Mouse (Mus musculus) heart, embryonic 10.5 days (tissue): ENCODE data around the gene Adprh. TPM values are rescaled to one million over a fixed set of nuclear protein-coding genes. Genes with fewer than 3 reads are reported as not detected.
A peak's percentile ranks its signal among the peaks of the same experiment; 100 is the strongest.
"Not testable (repeated sequence)": the region's sequence is repeated elsewhere in the genome, so short reads cannot be mapped to it uniquely, and the experiment has no call there.

Experiments
- DNase-seq: peaks from one replicate; pipeline ENCODE4 v3.0.0-alpha.2; 2017; ENCODE audit warnings: low spot score
- H3K27ac ChIP-seq: fragments of 300-500 bp; sonication (generic); 2 replicates; pipeline ENCODE4 v1.5.1; 2016; ENCODE audit warnings: mild to moderate bottlenecking
- H3K27me3 ChIP-seq: fragments of 300-500 bp; sonication (generic); 2 replicates; pipeline ENCODE4 v1.6.1; 2016; ENCODE audit warnings: mild to moderate bottlenecking; ENCODE audit not compliant: poor library complexity, insufficient read depth, severe bottlenecking
- H3K36me3 ChIP-seq: fragments of 300-500 bp; sonication (generic); 2 replicates; pipeline ENCODE4 v1.6.1; 2016; ENCODE audit warnings: mild to moderate bottlenecking, moderate library complexity
- H3K4me1 ChIP-seq: fragments of 300-500 bp; sonication (generic); 2 replicates; pipeline ENCODE4 v1.6.1; 2016; ENCODE audit warnings: mild to moderate bottlenecking
- H3K4me3 ChIP-seq: fragments of 300-500 bp; sonication (generic); 2 replicates; pipeline ENCODE4 v1.5.1; 2016; ENCODE audit warnings: mild to moderate bottlenecking, moderate library complexity
- H3K9me3 ChIP-seq: fragments of 300-500 bp; sonication (generic); 2 replicates; pipeline ENCODE4 v1.6.1; 2016; ENCODE audit warnings: mild to moderate bottlenecking, moderate library complexity
- WGBS: fragments of 180-500 bp; shearing (Covaris S2); methylation state at CpG from one replicate; pipeline ENCODE4 v1.1.7; 2016; 5-methylcytosine and 5-hydroxymethylcytosine counted together
- polyA plus RNA-seq: library from polyadenylated mRNA; unstranded; fragments of >200 nt; fragmentation: Nextera tagmentation; extraction: Ambion mirVana; gene quantifications from 2 replicates; pipeline ENCODE4 v1.2.1, GENCODE M21; 2016

The Adprh gene
- polyA plus RNA-seq, 1 experiment from 2014 or later, result 127 TPM

DNA sequence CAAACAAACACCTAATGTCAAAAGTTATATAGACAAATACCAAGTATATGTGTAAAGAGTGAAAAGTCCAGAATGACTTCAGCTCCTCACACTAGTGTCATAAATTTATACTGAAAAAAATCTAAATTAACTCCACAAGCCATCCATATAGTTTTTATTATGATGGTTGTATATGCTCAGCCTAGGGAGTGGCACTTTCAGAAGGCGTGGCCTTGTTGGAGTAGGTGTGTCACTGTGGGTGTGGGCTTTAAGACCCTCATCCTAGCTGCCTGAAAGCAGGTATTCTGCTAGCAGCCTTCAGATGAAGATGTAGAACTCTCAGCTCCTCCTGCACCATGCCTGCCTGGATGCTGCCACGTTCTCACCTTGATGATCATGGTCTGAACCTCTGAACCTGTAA lies 6.4 kb downstream of the Adprh start:
- H3K9me3 ChIP-seq, DNase-seq, H3K27ac ChIP-seq, H3K4me3 ChIP-seq, H3K27me3 ChIP-seq, H3K4me1 ChIP-seq: not testable (repeated sequence)
- 90% methylated on average over 2 of the region's 2 CpGs for WGBS
- H3K36me3 ChIP-seq, result peaks cover 79% of the 10 kb centered on the region

DNA sequence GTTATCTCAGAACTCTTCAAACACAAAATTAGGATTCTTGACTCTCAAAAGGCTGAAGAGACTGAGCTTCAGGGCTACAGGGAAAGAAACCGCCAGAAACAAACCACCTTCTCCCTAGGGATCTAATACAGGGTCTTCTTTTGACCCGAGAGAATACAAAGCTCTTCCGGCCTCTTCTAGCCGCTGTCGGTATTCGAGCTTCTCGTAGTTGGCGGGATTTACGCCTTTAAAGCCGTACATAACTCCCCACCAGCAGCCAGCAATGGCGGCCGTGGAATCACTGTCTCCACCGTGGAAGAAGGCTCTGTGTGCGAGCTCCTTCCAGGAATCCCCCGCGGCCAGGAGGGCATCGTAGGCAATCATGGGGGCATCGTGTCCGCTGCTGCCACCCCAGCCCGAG lies 6.9 kb downstream of the Adprh start:
- Histone ChIP-seq H3K27ac (no peak overlapping the region), H3K4me1 (no peaks in the 10 kb centered on the region), H3K4me3 (no peak overlapping the region), H3K27me3 (no peaks in the 10 kb centered on the region), H3K9me3 (peaks cover 4% of the 10 kb centered on the region; the same call in 1 of the 2 replicates), H3K36me3 (peaks cover 78% of the 10 kb centered on the region)
- WGBS, result 92% methylated on average over 20 of the region's 20 CpGs
- no peak for DNase-seq

DNA sequence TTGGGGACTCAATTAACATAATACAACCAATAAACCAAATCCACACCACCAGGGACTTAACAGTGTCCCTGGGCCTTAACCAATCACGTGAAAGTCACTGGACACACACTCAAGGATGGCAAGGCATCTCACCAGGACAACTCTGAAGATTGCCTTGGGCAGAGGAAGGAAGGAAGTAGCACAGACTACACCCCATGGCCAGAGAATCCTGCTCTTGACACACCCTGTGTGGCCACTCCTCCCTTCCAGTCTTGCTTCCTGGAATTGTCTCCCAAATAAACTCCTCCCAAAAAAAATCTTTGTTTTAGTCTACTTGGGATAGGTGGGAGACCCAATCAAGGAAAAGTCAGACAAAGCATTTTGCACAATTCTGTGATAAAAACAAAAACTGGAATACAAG lies 7.5 kb downstream of the Adprh start:
- Histone ChIP-seq H3K27ac (no peak overlapping the region), H3K27me3 (no peaks in the 10 kb centered on the region), H3K9me3 (peaks cover 4% of the 10 kb centered on the region; the same call in 1 of the 2 replicates), H3K4me1 (no peaks in the 10 kb centered on the region), H3K36me3 (peaks cover 73% of the 10 kb centered on the region), H3K4me3 (no peak overlapping the region)
- WGBS, result 100% methylated on average over 1 of the region's 1 CpGs
- DNase-seq, result no peak

DNA sequence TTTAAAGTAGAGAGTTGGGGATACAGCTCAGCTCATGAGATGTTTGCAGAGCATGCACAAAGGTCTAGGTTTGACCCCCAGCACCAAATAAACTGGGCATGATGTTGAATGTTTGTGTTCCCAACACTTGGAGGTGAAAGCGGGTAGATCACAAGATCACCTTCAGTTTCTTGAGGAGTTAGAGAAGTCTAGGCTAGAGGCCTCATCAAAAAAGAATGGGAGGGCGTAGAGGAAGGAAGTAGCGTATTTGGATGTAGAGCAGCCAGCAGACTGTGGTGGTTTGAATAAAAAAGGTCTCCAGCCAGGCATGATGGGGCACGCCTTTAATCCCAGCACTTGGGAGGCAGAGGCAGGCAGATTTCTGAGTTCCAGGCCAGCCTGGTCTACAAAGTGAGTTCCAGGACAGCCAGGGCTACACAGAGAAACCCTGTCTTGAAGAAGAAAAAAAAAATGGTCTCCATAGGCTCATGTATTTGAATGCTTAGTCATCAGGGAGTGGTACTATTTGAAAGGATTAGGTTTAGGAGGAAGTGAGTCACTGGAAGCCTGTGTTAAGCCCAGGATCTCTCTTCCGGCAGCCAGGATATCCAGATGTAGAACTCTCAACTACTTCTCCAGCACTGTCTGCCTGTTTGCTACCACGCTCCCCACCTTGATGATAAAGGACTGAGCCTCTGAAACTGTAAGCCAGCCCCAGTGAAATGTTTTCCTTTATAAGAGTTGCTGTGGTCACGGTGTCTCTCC lies 8.6 kb downstream of the Adprh start:
- H3K27ac ChIP-seq, result no peak overlapping the region
- DNase-seq, result no peak
- H3K9me3 ChIP-seq, result peaks cover 4% of the 10 kb centered on the region; the same call in 1 of the 2 replicates
- H3K27me3 ChIP-seq, result no peaks in the 10 kb centered on the region
- no peak overlapping the region for H3K4me3 ChIP-seq
- 94% methylated on average over 7 of the region's 7 CpGs for WGBS
- peaks cover 62% of the 10 kb centered on the region for H3K36me3 ChIP-seq
- H3K4me1 ChIP-seq, result no peaks in the 10 kb centered on the region

DNA sequence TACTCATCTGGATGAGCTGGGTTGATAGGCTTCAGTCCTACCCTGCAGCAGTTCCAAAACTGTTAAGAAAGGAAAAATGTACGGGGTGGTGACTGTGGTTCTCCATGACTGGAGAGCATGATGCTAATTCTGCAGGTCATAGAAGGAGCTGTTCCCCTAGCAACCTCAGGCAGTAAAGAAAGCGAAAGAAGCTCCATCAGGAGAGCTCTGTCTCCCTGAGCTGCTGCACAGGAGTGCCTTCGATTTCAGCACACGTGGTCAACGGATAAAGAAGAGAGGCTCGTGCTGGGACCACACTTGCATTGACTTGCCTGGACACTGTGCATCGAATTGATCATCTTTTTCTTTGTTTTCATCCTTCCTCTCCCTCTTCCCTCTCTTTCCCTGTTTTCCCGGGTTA lies 10.3 kb downstream of the Adprh start:
- H3K9me3 ChIP-seq, result peaks cover 4% of the 10 kb centered on the region; the same call in 1 of the 2 replicates
- no peak for DNase-seq
- H3K36me3 ChIP-seq, result peaks cover 45% of the 10 kb centered on the region
- 86% methylated on average over 8 of the region's 8 CpGs for WGBS
- H3K4me3 ChIP-seq, result no peak overlapping the region
- H3K27ac ChIP-seq, result no peak overlapping the region
- H3K4me1 ChIP-seq, result no peaks in the 10 kb centered on the region
- H3K27me3 ChIP-seq, result no peaks in the 10 kb centered on the region

DNA sequence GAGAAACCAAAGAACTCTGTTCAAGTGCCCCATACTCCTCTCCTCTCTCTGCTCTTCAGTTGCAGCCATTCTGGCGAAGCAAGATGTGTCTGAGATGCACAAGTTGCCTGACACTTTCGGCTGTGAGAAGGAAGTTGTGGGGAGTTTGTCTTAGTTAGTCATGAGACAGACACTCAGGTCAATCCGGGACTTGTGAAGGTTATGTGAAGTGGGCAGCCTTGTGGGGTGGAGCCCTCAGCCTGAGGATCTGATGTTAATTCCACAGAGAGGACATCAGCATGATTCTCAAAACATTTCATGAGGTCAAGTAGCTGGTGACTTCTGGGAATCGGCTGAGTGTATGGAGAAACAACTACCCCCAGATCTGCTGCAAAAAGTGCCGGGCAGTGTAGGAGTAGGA lies 10.9 kb downstream of the Adprh start:
- Histone ChIP-seq H3K27me3 (no peaks in the 10 kb centered on the region), H3K4me3 (no peak overlapping the region), H3K9me3 (peaks cover 4% of the 10 kb centered on the region; the same call in 1 of the 2 replicates), H3K36me3 (peaks cover 39% of the 10 kb centered on the region), H3K27ac (no peak overlapping the region), H3K4me1 (no peaks in the 10 kb centered on the region)
- no peak for DNase-seq
- 82% methylated on average over 5 of the region's 5 CpGs for WGBS

DNA sequence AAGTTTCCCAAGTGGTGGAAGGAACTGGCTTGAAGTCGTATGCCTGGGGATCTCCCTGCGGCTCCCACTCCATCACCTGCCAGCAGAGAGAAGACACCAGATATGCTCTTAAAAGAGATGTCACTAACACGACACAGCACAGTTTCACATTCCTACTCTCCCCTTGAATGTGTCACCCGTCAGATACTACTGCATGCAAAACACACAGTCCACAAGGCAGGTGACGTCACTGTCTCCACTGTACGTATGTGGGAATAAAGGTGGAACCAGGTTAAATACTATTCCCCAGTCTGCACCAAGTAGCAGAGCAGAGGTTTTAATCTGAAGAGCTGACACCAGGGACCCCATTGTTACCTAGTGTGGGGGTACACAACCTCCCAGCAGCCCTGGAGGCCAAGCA lies 12.1 kb downstream of the Adprh start:
- no peak overlapping the region for H3K4me3 ChIP-seq
- H3K36me3 ChIP-seq, result peaks cover 27% of the 10 kb centered on the region
- H3K4me1 ChIP-seq, result no peaks in the 10 kb centered on the region
- no peak overlapping the region for H3K27ac ChIP-seq
- no peak for DNase-seq
- WGBS, result 64% methylated on average over 6 of the region's 6 CpGs
- peaks cover 4% of the 10 kb centered on the region; the same call in 1 of the 2 replicates for H3K9me3 ChIP-seq
- no peaks in the 10 kb centered on the region for H3K27me3 ChIP-seq

DNA sequence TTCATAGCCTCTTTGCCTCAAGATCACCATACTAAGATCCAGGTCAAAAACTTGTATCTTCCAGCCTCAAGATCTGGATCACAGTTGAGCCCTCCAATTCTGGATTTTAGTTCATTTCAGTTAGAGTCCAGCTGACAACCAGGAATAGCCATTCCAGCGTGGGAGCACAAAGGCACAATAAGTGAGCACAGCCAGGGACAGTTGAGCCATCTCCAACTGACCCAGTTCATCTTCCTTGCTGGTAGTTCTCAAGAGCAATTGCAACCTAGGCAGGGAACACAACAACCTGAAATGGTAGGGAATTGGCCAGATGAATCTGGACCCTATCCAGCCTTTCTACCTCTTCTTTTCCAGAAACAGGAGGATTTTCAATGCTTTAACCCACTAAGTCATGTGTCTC lies 13.3 kb downstream of the Adprh start:
- H3K4me3 ChIP-seq, result no peak overlapping the region
- no peak overlapping the region for H3K27ac ChIP-seq
- peaks cover 15% of the 10 kb centered on the region for H3K36me3 ChIP-seq
- H3K9me3 ChIP-seq, result peaks cover 1% of the 10 kb centered on the region; the same call in 1 of the 2 replicates
- DNase-seq, result no peak
- 90% methylated on average over 1 of the region's 1 CpGs for WGBS
- H3K4me1 ChIP-seq, result 0 out of 2 replicates have a peak, but pooled peaks cover 5% of the 10 kb centered on the region
- H3K27me3 ChIP-seq, result no peaks in the 10 kb centered on the region

DNA sequence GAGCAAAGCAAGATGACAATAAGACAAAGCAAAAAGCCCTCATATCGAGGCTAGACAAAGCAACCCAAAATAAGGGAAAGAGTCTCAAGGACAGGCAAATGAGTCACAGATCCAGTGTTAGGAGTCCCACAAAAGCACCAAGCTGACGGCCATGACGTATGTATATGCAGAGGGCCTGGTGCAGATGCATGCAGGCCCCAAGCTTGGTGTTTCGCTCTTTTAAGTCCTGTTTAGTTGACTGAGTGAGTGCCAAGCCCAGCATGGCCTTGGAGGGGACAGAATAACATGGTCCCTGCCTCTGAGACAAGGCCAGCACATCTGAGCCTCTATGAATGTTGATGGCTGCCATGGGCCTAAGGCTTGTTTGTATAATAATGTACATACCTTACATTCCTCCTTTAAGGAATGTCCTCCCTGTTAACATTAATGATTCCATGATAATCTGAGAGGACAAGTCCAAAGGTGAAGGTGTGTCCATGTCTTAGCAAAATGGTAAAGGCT lies 18.2 kb downstream of the Adprh start:
- H3K4me1 ChIP-seq, result peaks cover 26% of the 10 kb centered on the region
- DNase-seq, result no peak
- H3K27ac ChIP-seq, result 0 out of 2 replicates have a peak overlapping the region, but pooled peaks have one; percentile 29
- no peaks in the 10 kb centered on the region for H3K36me3 ChIP-seq
- no peaks in the 10 kb centered on the region for H3K27me3 ChIP-seq
- WGBS, result 86% methylated on average over 4 of the region's 4 CpGs
- H3K4me3 ChIP-seq, result no peak overlapping the region
- no peaks in the 10 kb centered on the region for H3K9me3 ChIP-seq

DNA sequence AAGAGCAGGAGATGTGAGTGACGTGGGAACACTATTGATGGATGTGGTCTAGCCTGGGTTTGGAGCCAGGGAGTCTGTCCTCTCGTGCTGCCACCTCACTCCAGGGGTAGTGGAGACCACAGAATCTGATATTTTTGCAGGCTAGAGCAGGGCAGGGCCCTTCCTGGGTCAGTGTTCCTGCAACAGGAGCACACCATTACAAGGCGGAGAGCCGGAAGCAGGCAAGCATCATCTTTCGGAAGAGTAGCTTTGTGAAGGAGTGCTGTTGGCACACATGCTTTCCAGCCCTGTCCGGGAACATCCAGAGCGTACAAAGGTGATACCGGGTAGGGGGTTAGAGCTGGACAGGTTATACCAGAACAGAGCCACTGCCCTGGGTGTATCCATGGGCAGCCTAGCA lies 19.0 kb downstream of the Adprh start:
- DNase-seq, result no peak
- Histone ChIP-seq H3K4me3 (no peak overlapping the region), H3K4me1 (peaks cover 26% of the 10 kb centered on the region), H3K27me3 (no peaks in the 10 kb centered on the region), H3K27ac (no peak overlapping the region), H3K9me3 (no peaks in the 10 kb centered on the region), H3K36me3 (no peaks in the 10 kb centered on the region)
- whole genome bisulfite sequencing, result 85% methylated on average over 8 of the region's 8 CpGs

DNA sequence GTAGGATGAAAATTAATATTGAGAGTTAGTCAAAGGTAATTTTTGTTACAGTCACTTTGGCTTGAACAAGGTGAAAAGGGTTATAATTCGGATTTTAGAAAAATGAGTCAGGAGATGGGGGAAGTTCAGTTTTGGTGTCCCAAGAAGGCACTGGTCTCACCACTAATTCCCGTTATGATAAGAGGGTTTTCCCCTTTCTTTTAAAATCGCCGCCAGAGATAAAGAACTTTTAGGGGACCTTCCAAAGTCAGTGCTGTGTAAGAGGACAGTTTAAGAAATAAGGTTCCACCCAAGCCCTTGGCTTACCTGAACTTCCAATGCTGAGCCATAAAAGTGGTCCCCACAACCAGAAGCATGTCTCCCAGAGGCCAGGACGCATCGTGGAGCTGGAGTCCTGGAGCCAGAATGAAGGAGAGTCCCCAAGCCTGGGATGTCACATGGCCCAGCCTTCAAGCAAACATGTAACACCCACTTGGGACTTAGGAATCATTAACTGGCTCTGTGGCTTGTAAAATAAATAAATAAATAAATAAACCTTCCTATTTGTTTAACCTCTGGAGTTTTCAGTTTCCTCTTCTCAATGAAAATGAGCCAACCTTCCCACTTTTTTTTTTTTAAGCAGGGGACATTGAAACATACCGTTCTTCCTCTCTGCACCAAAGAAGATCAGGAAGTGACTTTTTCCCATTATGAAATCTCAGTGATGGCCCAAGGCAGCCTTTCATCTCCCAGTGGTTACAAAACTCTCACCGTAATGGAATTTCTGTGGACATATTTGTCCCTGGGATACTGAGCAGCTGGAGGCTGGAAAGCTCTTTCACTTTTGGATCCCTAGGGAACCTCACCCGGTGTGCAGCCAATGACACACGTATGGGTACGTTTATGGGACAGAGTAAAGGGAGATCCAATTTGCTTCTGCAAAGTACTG lies 19.7 kb downstream of the Adprh start, which contains the start of gene Pla1a:
Gene Pla1a, minus strand, starts transcription at position 648 of the 928 bp plus-strand sequence.
- H3K4me3 ChIP-seq, result 0 out of 2 replicates have a peak within 1 kb of the TSS, but pooled peaks have one; percentile 9
- H3K27me3 ChIP-seq, result no peaks in the 10 kb centered on the region
- H3K36me3 ChIP-seq, result no peaks in the 10 kb centered on the region
- no peak for DNase-seq
- peaks cover 26% of the 10 kb centered on the region for H3K4me1 ChIP-seq
- H3K27ac ChIP-seq, result peak within 1 kb of the TSS; percentile 75; the same call in 1 of the 2 replicates
- no peaks in the 10 kb centered on the region for H3K9me3 ChIP-seq
- 73% methylated on average over 11 of the region's 11 CpGs for WGBS

DNA sequence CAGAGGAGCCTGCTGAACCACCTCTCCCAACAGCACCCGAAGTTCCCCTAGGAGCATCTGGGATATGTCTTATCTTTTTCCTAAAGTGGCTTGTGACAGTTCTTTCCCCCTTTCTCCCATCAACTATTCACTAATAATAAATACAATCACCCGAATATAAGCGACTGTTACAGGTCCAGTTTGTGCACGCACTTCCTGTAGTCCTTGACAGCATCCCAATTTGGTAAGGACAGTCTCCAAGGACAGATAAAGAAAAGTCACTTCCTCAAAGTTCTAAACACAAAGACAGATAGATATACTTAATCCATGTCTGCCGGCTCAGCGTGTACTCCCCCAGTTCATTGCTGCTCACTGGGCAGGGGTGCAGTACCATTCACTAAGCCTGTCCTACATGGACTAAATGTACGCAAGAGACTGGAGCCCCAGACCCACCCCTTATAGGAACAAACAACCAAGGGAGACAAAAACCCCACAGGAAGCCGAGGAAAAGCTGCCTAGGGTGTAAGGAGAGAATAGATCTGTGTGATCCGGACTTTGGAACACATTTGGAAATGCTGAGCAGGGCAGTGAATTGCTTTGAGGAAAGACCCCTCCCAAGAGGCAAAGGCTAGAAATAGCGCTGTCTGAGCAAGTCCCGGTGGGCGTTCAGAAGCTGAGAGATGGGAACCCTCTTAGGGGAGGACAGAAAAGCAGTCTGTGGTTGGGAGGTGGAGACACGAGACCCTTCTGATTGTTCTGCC lies 20.9 kb downstream of the Adprh start:
- WGBS, result 31% methylated on average over 13 of the region's 13 CpGs
- peaks cover 26% of the 10 kb centered on the region for H3K4me1 ChIP-seq
- H3K9me3 ChIP-seq, result no peaks in the 10 kb centered on the region
- H3K27ac ChIP-seq, result peak overlapping the region; percentile 75
- no peaks in the 10 kb centered on the region for H3K27me3 ChIP-seq
- H3K4me3 ChIP-seq, result 0 out of 2 replicates have a peak overlapping the region, but pooled peaks have one; percentile 9
- no peak for DNase-seq
- no peaks in the 10 kb centered on the region for H3K36me3 ChIP-seq
